Mouse (Mus musculus) testis, adult 2 months (tissue): ENCODE measurements around the gene Tm9sf3. TPM values are rescaled to one million over a fixed set of nuclear protein-coding genes. Genes with fewer than 3 reads are reported as not detected.

Source experiments
- H3K27ac ChIP-seq: fragments of 200-500 bp; 2 replicates; pipeline ENCODE4 v1.5.1; 2012; ENCODE audit warnings: low read depth, low read length; ENCODE audit not compliant: control insufficient read depth, insufficient read depth
- H3K27me3 ChIP-seq: fragments of 200-500 bp; 2 replicates; pipeline ENCODE4 v1.6.1; 2012; ENCODE audit warnings: mild to moderate bottlenecking, low read length, moderate library complexity; ENCODE audit not compliant: control insufficient read depth, insufficient read depth
- H3K36me3 ChIP-seq: fragments of 200-500 bp; 2 replicates; pipeline ENCODE4 v1.6.1; 2012; ENCODE audit warnings: mild to moderate bottlenecking, low read length; ENCODE audit not compliant: control insufficient read depth, insufficient read depth
- H3K4me1 ChIP-seq: fragments of 200-500 bp; 2 replicates; pipeline ENCODE4 v1.6.1; 2012; ENCODE audit warnings: low read length; ENCODE audit not compliant: control insufficient read depth, insufficient read depth
- H3K4me3 ChIP-seq: fragments of 200-500 bp; 2 replicates; pipeline ENCODE4 v1.5.1; 2012; ENCODE audit warnings: low read depth, mild to moderate bottlenecking, low read length, moderate library complexity, mixed read lengths; ENCODE audit not compliant: control insufficient read depth
- CTCF ChIP-seq: fragments of 200-500 bp; IDR thresholded peaks from 2 replicates; pipeline ENCODE4 v1.5.1; 2012; ENCODE audit warnings: low read depth, mild to moderate bottlenecking, inconsistent platforms, low read length, moderate library complexity; ENCODE audit not compliant: control insufficient read depth, insufficient read depth, insufficient replicate concordance
- POLR2A ChIP-seq: fragments of 200-500 bp; IDR thresholded peaks from 2 replicates; pipeline ENCODE4 v1.6.1; 2012; ENCODE audit warnings: low read depth, mild to moderate bottlenecking, inconsistent platforms, low read length, moderate library complexity; ENCODE audit not compliant: control insufficient read depth
- polyA plus RNA-seq: library from polyadenylated mRNA; depleted of rRNA; stranded (reverse); fragments of >200 nt; gene quantifications from 2 replicates; pipeline ENCODE4 v1.2.3, GENCODE M21; 2012

The Tm9sf3 gene
- polyA plus RNA-seq, 1 experiment = 40.4 TPM

DNA sequence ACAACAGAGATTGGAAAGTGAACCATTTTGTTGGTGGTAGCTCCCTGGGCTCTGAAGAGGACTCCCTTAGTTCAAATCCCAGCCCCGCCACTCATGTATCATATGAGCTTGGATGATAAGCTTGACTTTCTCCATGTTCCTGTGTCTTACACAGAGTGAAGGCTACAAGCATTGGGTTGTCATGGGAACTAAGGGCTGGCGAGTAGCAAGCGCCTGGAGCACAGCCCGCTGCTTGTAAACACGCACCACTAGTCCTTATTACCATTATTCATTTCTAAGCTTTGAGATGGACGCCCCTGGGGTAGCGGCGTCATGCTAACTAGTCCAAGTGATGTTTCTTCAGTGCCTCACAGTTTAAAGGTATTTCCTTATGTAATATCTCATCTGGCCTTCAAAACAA, 35.6 kb upstream of the Tm9sf3 start:
- H3K36me3 ChIP-seq = no peaks in the 10 kb centered on the region
- H3K4me1 ChIP-seq = peaks cover 6% of the 10 kb centered on the region
- H3K27ac ChIP-seq = no peak overlapping the region
- no peaks in the 10 kb centered on the region for H3K27me3 ChIP-seq
- no peak for TF ChIP-seq POLR2A
- no peak for TF ChIP-seq CTCF
- H3K4me3 ChIP-seq = no peak overlapping the region

DNA sequence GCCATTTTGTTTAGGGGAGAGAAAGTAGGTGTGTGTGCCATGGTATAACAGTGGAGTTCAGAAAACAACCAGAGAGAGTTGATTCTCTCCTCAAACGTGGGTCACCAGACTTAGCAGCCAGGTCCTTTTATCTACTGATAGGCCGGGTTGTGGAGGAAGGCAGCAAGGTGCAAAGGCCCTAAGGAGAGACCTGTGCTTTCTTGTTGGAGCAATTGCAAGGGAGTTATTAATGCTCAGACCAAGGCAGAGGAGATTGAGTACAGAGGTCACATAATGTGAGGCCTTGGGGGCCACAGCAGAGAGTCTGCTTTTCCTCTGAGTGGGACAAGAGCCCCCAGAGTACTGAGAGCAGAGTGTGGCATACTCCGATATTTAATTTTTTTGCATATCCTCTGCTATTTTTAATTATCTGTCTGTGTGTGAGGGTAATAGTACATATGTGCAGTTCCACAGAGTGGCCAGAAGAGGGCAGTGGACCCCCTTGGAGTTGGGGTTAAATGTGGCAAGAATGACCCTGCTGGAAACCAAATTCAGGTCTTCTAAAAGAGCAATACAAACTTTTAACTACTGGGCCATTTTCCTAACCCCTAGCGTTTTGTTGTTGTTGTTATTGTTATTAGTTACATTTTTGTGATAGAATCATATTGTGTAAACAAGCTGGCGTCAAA, 27.3 kb upstream of the Tm9sf3 start:
- no peaks in the 10 kb centered on the region for H3K36me3 ChIP-seq
- peak; percentile 34; the same call in 1 of the 2 replicates for TF ChIP-seq CTCF
- no peak for TF ChIP-seq POLR2A
- no peak overlapping the region for H3K27ac ChIP-seq
- H3K27me3 ChIP-seq = no peaks in the 10 kb centered on the region
- peaks cover under 1% of the 10 kb centered on the region; the same call in 1 of the 2 replicates for H3K4me1 ChIP-seq
- no peak overlapping the region for H3K4me3 ChIP-seq

DNA sequence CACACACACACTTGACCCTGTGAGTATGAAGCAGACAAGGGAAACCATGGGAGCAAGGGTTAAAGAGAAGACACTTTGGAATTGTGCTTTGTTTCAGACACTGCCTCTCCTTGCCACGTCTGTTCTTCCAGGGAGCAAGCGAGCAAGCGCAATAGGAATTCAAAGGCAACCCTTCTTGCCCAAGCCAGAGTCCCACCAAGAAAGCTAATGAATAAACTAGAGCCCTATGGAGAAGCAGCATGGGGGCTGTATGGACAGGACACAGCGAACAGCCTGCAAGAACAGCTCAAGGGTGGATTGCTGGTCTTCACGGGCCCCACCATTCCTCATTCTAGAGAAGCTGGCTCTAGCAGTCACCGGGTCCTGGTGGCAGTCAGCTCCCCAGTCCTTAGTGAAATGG, 24.8 kb upstream of the Tm9sf3 start:
- TF ChIP-seq POLR2A (no peak), CTCF (no peak)

DNA sequence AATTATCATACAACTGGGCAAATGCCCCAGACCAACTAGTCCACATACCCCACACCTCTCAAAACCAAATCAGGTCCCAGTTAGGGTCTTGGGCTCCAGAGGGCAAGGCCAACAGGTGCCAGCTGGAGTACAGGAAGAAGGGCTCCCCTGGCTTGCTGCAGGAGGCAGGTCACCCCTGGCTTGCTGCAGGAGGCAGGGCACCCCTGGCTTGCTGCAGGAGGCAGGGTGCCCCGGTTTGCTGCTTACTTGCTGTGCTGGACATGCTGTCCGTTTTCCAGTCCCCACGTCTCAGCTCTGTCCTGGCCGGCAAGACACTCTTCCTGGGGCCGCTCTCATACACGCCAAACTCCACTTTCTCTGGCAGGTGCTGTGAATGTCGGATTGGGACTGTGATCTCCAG, 23.4 kb upstream of the Tm9sf3 start:
- Histone ChIP-seq H3K4me1 (no peaks in the 10 kb centered on the region), H3K27me3 (no peaks in the 10 kb centered on the region), H3K36me3 (no peaks in the 10 kb centered on the region), H3K4me3 (no peak overlapping the region), H3K27ac (no peak overlapping the region)
- TF ChIP-seq CTCF = no peak
- no peak for TF ChIP-seq POLR2A

More for the DNA sequence above, 24.8 kb upstream of the Tm9sf3 start:
- no peak overlapping the region for H3K4me3 ChIP-seq
- H3K27ac ChIP-seq = no peak overlapping the region
- H3K27me3 ChIP-seq = no peaks in the 10 kb centered on the region
- H3K4me1 ChIP-seq = no peaks in the 10 kb centered on the region
- H3K36me3 ChIP-seq = no peaks in the 10 kb centered on the region

DNA sequence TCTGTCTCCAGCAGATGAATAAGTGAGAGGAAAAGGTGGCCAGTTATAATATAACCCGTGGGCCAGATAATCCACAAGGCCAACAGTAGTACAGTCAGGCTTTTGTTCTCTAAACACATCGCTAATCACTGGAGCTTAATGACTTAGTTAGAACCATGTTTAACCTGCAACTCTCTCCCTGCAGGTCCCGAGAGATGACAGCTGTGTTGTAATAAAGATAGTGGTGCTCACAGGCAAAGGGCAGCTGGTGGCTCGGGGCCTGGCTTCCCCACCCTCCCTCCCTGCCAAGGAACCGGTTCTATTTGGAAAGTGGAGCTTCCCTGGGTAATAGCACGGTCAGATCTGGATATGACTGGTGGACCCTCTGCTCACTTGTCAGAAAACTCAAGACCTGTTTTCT, 20.7 kb upstream of the Tm9sf3 start:
- H3K4me1 ChIP-seq = no peaks in the 10 kb centered on the region
- no peaks in the 10 kb centered on the region for H3K27me3 ChIP-seq
- H3K36me3 ChIP-seq = no peaks in the 10 kb centered on the region
- no peak overlapping the region for H3K4me3 ChIP-seq
- H3K27ac ChIP-seq = no peak overlapping the region
- TF ChIP-seq CTCF = no peak
- TF ChIP-seq POLR2A = no peak

DNA sequence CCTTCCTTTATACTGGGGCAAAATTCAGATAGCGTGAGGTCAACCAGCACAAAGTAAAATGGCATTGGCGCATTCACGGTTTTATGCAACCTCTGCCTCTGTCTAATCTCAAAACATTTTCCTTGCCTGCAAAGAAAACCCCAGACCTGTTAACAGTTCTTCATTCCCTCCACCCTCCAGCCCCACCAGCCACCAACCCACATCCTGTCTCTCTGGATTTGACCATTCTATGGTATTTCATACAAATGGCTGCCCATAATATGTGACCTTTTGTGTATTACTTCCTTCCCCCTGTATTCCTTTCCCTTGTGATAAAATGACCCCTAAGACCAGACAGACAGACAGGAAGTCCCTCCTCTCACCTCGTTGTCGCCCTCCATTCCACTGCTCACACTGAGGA, 18.9 kb upstream of the Tm9sf3 start:
- TF ChIP-seq POLR2A (no peak), CTCF (no peak)
- Histone ChIP-seq H3K4me1 (no peaks in the 10 kb centered on the region), H3K36me3 (no peaks in the 10 kb centered on the region), H3K4me3 (no peak overlapping the region), H3K27me3 (no peaks in the 10 kb centered on the region), H3K27ac (no peak overlapping the region)

DNA sequence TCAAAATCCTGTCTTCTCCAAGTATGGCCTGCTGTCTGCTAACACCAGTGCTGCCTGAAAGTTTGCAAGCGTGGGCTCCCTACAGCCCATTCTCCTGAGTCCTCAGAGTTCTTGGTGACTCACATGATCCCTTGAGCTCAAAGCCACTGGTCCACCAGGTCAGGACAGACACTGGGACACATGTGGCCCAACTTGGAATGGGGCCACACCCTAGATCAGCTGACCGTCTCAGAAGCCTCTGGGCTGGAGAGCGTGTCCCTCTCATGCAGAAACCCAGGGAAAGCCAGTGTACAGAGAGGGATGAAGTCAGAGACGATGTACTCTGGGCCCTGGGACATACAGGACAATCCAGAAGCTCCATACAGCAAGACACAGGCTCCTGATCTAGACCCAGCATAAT, 18.4 kb upstream of the Tm9sf3 start:
- TF ChIP-seq CTCF (no peak), POLR2A (no peak)
- H3K36me3 ChIP-seq = no peaks in the 10 kb centered on the region
- no peak overlapping the region for H3K4me3 ChIP-seq
- no peak overlapping the region for H3K27ac ChIP-seq
- no peaks in the 10 kb centered on the region for H3K27me3 ChIP-seq
- H3K4me1 ChIP-seq = no peaks in the 10 kb centered on the region
